Mouse (Mus musculus): ENCODE data around the gene Gm136. TPM values are rescaled to one million over a fixed set of nuclear protein-coding genes. Genes with fewer than 3 reads are reported as not detected.
"Not testable (repeated sequence)": the region's sequence is repeated elsewhere in the genome, so short reads cannot be mapped to it uniquely, and the experiment has no call there.

Gm136 gene
- polyA plus RNA-seq, 1 experiment: not detected

DNA sequence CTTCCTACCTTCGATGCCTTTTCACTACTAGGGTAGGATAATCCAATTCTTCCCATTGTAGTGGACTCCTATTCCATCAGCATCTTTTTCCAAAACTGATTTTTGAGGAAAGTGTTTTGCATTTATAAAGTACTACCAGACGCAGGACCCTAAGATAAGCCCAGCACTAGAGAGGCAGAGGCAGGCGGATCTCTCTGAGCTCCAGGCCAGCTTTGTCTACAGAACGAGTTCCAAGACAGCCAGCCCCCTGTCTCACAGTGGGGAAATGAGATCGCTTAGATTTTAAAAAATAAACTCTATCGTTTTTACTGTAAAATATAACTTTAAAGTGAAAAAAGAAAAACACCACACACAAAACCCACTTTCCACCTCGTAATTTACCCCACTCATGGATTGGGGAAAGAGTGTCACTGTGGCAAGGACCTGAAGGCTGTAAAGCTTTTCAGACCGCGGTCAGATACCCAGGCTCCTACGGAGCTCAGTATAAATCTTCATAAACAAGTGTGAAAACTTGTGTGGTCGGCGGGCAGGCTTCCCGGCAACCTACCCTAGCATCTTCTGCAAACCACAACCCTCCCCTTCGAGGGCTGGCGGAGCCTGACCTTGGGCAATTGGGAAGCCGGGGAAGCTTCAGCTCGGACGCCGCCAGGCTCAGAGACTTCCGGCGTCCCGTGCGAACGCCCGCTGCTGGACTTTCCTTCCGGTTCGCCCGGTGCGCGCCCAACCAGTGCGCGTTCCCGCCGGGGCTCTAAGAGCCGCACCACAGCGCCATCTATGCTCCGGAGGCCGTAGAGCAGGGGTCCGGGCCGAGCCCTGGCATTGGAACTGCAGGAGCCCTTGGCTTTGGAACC is 21.8 kb upstream of the Gm136 start, which contains the start of gene Smim8:
Smim8 (minus strand) TSS at position 747 of the 851 bp plus-strand sequence.
- Histone ChIP-seq H3K4me3 (replicated peaks) (peak within 1 kb of the TSS; percentile 87), H3K27me3 (ENCODE audit: control insufficient read depth) (no peaks in the 10 kb centered on the region), H3K4me1 (ENCODE audit: control insufficient read depth) (peaks cover 22% of the 10 kb centered on the region), H3K9me3 (ENCODE audit: control insufficient read depth, low read length) (no peaks in the 10 kb centered on the region), H3K36me3 (ENCODE audit: control insufficient read depth) (no peaks in the 10 kb centered on the region)
- TF ChIP-seq TAL1 (IDR thresholded peaks at IDR 0.05; ENCODE audit: low read length) (no peak), GATA1 (IDR thresholded peaks at IDR 0.05; ENCODE audit: low read length) (no peak)

DNA sequence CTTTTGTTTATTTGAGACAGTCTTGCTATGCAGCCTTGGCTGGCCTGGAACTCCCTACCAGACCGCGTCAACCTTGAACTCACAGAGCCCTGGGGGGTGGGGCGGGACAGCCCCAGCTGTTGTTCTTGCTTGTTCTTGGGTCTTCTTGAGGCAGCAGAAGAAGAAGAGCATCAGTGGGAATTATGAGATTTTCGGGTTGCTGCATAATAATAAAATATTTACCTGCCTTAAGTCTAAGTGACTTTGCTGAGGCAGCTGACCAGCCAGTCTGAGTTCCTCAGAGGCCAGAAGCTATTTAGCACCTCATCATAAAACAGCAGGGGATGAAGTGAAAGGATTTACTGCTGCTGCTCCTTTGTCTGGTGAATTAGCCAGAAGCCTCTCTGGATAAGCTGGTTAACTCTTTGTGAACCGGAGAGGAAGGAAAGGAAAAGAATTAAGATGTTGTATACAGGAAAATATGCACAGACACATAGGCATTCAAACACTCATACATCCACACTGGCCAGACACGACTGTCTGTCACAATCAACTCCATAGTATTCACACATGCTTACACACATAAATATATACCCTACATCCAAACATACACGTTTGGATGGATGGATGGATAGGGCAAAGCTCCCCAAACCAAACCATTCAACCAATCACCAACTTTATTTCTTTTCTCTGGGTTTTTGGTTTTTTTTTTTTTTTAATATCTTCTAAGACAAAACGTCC is 15.7 kb upstream of the Gm136 start:
- Histone ChIP-seq H3K4me1 (ENCODE audit: control insufficient read depth) (peaks cover 11% of the 10 kb centered on the region), H3K9me3 (ENCODE audit: control insufficient read depth, low read length) (no peaks in the 10 kb centered on the region), H3K27me3 (ENCODE audit: control insufficient read depth) (no peaks in the 10 kb centered on the region), H3K4me3 (replicated peaks) (no peak overlapping the region), H3K36me3 (ENCODE audit: control insufficient read depth) (no peaks in the 10 kb centered on the region; the same call in 1 of the 2 replicates)
- TF ChIP-seq GATA1 (IDR thresholded peaks at IDR 0.05; ENCODE audit: low read length): no peak
- no peak for TF ChIP-seq TAL1 (IDR thresholded peaks at IDR 0.05; ENCODE audit: low read length)

DNA sequence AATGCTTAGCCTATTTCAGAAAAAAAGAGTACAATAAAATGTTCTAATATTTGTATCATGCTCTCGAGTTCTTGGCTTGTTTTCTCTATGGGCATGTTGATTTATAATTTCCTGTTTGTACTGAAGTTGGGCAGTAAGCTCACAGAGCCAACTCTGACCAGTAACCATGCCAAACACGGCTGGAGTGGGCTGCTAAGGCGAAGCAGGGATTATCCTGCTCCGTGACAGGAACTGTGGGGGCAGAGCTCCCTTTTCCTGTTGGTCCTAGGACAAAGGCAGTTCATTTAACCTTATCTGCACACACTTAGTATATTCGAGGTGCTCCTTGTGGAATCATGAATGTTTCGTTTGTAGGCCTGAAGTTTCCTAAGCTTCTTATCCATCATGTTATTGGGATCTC is 6.8 kb downstream of the Gm136 start:
- Histone ChIP-seq H3K27me3 (ENCODE audit: control insufficient read depth) (no peaks in the 10 kb centered on the region), H3K36me3 (ENCODE audit: control insufficient read depth) (no peaks in the 10 kb centered on the region), H3K4me3 (replicated peaks) (no peak overlapping the region), H3K4me1 (ENCODE audit: control insufficient read depth) (no peaks in the 10 kb centered on the region), H3K9me3 (ENCODE audit: control insufficient read depth, low read length) (no peaks in the 10 kb centered on the region)
- no peak for TF ChIP-seq GATA1 (IDR thresholded peaks at IDR 0.05; ENCODE audit: low read length)
- no peak for TF ChIP-seq TAL1 (IDR thresholded peaks at IDR 0.05; ENCODE audit: low read length)

DNA sequence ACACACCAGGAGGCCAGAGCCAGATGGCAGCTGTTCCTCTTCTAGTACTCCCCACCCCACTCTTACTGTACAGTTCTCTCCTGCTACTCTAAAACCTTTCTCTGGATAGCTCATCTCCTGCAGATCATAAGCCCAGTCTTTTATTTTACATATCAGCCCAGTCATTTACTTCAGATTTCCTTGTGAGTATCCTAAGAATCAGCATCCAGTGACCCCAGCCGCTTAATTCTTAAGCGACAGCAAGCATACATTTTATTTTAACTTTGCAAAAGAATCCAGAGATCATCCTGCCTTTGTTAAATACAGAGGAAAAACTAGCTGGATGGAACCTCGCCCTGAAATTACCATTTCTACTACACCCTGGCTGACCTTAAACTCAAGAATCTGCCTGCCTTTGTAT is 21.6 kb downstream of the Gm136 start:
- Histone ChIP-seq H3K36me3 (ENCODE audit: control insufficient read depth) (no peaks in the 10 kb centered on the region), H3K27me3 (ENCODE audit: control insufficient read depth) (peaks cover 10% of the 10 kb centered on the region), H3K4me1 (ENCODE audit: control insufficient read depth) (peaks cover 8% of the 10 kb centered on the region), H3K4me3 (replicated peaks) (no peak overlapping the region), H3K9me3 (ENCODE audit: control insufficient read depth, low read length) (no peaks in the 10 kb centered on the region)
- TF ChIP-seq TAL1 (IDR thresholded peaks at IDR 0.05; ENCODE audit: low read length) (no peak), GATA1 (IDR thresholded peaks at IDR 0.05; ENCODE audit: low read length) (no peak)

DNA sequence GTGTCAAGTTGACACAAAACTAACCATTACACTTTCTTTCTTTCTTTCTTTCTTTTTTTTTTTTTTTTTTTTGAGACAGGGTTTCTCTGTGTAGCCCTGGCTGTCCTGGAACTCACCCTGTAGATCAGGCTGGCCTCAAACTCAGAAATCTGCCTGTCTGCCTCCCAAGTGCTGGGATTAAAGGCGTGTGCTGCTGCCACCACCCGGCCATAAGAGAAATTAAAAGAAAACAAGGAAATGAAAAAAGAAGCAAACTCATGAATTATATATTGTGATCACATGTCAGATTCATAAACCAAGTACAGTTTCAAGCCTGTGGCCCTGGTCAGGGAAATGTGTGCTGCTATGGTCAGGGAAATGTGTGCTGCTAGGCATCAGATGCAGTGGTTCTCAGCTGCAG is 22.6 kb downstream of the Gm136 start:
- H3K4me3 ChIP-seq (replicated peaks); H3K4me1 ChIP-seq (ENCODE audit: control insufficient read depth); H3K9me3 ChIP-seq (ENCODE audit: control insufficient read depth, low read length); H3K36me3 ChIP-seq (ENCODE audit: control insufficient read depth): not testable (repeated sequence)
- H3K27me3 ChIP-seq (ENCODE audit: control insufficient read depth): peaks cover 15% of the 10 kb centered on the region

DNA sequence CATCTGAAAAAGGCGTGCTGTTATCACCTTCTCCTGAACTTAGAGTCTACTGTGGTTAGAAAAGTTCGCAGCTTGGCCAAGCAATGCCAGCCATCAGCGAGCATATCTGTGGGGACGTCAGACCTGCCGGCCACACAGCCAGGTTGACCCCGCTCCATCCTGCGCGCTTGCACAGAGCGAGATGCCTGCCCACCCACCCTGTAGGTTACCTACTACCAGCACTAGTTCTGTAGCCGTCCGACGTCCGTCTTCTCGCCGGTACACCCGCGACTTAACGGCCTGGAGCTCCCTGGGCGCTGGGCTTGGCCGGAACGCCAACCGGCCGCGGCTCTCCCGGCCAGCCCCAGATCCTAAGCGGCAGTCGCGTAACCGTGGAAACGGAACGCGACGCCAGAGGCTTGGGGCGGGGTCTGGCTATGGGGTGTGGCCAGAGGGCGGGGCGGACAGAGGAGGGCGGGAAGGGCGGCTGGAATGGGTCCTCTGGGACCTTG is 26.2 kb downstream of the Gm136 start, which contains the start of gene Cfap206:
Cfap206 (minus strand) TSS at position 356 of the 491 bp plus-strand sequence.
- H3K36me3 ChIP-seq (ENCODE audit: control insufficient read depth): no peaks in the 10 kb centered on the region
- peak within 1 kb of the TSS; percentile 49 for H3K4me3 ChIP-seq (replicated peaks)
- no peaks in the 10 kb centered on the region for H3K9me3 ChIP-seq (ENCODE audit: control insufficient read depth, low read length)
- peaks cover 18% of the 10 kb centered on the region for H3K27me3 ChIP-seq (ENCODE audit: control insufficient read depth)
- peaks cover 8% of the 10 kb centered on the region for H3K4me1 ChIP-seq (ENCODE audit: control insufficient read depth)
- no peak for TF ChIP-seq GATA1 (IDR thresholded peaks at IDR 0.05; ENCODE audit: low read length)
- TF ChIP-seq TAL1 (IDR thresholded peaks at IDR 0.05; ENCODE audit: low read length): no peak

DNA sequence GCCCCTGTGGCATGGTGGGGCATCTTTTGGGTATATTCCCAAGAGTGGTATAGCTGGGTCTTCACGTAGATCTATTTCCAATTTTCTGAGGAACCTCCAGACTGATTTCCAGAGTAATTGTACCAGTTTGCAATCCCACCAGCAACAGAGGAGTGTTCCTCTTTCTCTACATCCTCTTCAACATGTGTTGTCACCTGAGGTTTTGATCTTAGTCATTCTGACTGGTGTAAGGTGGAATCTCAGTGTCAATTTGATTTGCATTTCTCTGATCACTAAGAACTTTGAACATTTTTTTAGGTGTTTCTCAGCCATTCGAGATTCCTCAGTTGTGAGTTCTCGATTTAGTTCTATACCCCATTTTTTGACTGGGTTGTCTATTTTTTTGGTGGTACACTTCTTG is 30.4 kb downstream of the Gm136 start:
- H3K36me3 ChIP-seq (ENCODE audit: control insufficient read depth); H3K4me3 ChIP-seq (replicated peaks); H3K9me3 ChIP-seq (ENCODE audit: control insufficient read depth, low read length); H3K4me1 ChIP-seq (ENCODE audit: control insufficient read depth): not testable (repeated sequence)
- peaks cover 18% of the 10 kb centered on the region for H3K27me3 ChIP-seq (ENCODE audit: control insufficient read depth)

DNA sequence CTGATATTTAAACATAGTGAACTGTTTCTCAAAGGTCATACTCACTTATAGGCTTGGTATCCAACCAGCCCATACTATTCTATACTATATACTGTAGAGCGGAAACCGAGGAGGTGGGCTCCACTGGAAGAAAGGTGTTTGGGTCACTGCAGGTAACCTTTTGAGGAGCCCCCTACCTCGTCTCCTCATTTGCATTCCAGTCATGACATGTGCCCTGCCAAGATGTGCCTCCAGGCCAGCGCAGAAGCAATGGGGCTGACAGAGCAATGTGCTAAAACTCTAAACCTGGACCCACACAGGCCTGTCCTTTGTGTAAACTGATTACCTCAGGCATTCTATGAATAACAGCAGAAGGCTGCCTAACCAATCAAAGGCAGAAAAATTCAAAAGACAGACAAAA is 31.8 kb downstream of the Gm136 start:
- H3K36me3 ChIP-seq (ENCODE audit: control insufficient read depth): no peaks in the 10 kb centered on the region
- TF ChIP-seq GATA1 (IDR thresholded peaks at IDR 0.05; ENCODE audit: low read length): no peak
- no peak for TF ChIP-seq TAL1 (IDR thresholded peaks at IDR 0.05; ENCODE audit: low read length)
- peaks cover 7% of the 10 kb centered on the region for H3K27me3 ChIP-seq (ENCODE audit: control insufficient read depth)
- H3K4me1 ChIP-seq (ENCODE audit: control insufficient read depth): no peaks in the 10 kb centered on the region
- H3K9me3 ChIP-seq (ENCODE audit: control insufficient read depth, low read length): peaks cover 17% of the 10 kb centered on the region
- H3K4me3 ChIP-seq (replicated peaks): no peak overlapping the region

DNA sequence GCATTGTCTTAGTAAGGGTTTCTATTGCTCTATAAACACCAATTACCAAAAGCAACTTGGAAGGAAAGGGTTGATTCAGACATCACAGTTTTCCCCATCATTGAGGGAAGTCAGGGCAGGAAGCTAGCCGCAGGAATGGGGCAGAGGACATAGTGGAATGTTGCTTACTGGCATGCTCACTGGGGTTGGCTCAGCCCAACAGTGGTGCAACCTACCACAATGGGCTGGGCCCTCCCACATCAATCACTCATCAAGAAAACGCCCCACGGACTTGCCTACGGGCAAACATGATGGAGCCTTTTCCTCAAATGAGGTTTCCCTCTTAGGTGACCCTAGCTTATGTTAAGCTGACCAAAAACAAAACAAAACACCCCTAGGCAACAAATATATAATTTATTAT is 32.9 kb downstream of the Gm136 start:
- peaks cover 20% of the 10 kb centered on the region for H3K9me3 ChIP-seq (ENCODE audit: control insufficient read depth, low read length)
- no peak for TF ChIP-seq TAL1 (IDR thresholded peaks at IDR 0.05; ENCODE audit: low read length)
- no peak for TF ChIP-seq GATA1 (IDR thresholded peaks at IDR 0.05; ENCODE audit: low read length)
- no peaks in the 10 kb centered on the region for H3K4me1 ChIP-seq (ENCODE audit: control insufficient read depth)
- no peaks in the 10 kb centered on the region for H3K36me3 ChIP-seq (ENCODE audit: control insufficient read depth)
- H3K27me3 ChIP-seq (ENCODE audit: control insufficient read depth): peaks cover 2% of the 10 kb centered on the region; the same call in 1 of the 2 replicates
- H3K4me3 ChIP-seq (replicated peaks): no peak overlapping the region

All from erythroblast, embryonic 14.5 days (primary cell).